Mouse (Mus musculus) megakaryocyte, adult 5-6 weeks (primary cell): ENCODE data around the gene Dusp14. TPM values are rescaled to one million over a fixed set of nuclear protein-coding genes. Genes with fewer than 3 reads are reported as not detected.

ENCODE experiments used
- ATAC-seq: 2 replicates; pipeline ENCODE4 v1.8.0; 2016; ENCODE audit warnings: mild to moderate bottlenecking, inconsistent platforms; ENCODE audit not compliant: poor library complexity, severe bottlenecking
- total RNA-seq, 2 experiments: library from RNA; stranded (forward) in 1 of 2; stranded (reverse) in 1 of 2; fragments of 153-499, 151-499 nt in 1 of 2; fragments of 221-1000, 200-1000 nt in 1 of 2; gene quantifications; 2 replicates each; pipeline versions ENCODE4 v1.2.3 to v1.2.4; 2015 to 2017

Gene Dusp14
- not detected in 2 replicates for total RNA-seq (2015)
- not detected in 2 replicates for total RNA-seq (2017)

DNA sequence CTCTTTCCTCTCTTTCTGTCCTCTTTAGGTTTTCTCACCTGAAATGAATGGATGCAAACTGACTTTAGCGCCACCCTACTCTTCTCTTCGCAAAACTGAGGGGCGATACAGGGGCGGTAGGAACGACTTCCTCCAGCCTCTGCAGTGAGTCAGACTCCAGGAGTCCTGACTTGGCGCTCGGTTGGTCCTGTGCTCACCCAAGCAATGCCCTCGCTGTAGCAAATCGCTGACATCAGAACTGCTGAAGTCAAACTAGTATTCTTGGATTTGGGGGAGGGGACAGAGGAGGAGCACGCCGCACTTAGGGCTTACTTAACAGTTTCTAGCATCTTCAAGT lies at the start of gene Dusp14:
Dusp14 (minus strand) TSS at position 228 of the 337 bp plus-strand sequence.
- ATAC-seq = no peak

DNA sequence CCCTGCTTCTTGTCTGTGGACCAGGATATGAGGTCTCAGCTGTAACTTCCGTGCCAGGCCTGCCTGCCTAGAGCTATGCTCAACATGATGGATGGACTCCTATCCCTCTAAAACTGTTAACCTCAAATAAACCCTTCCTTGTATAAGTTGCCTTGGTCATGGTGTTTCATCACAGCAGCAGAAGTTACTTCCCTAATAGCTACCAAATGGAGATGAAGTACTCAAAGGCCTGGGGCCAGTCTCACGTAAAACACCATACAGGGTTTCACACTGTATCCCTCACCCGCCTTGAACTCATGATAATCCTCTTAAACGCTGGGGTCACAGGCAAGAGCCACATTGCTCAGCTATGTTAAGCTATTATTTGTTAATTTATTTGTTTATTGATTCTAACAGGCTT lies 48.4 kb upstream of the Dusp14 start:
- peak; percentile 54 for ATAC-seq

DNA sequence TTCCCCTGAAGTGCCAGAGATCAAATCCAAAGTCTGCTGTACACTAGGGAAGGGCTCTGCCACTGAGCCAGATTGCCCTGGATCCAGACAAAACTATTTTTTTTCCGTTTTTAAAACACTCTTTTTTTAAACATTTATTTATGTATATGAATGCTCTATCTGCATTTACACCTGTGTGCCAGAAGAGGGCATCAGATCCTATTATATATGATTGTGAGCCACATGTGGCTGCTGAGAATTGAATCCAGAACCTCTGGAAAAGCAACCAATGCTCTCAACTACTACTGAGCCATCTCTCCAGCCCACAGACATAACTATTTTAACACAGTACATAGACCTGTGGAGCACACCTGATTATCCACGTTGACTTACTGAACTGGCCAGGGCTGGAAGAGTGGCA lies 47.2 kb upstream of the Dusp14 start:
- ATAC-seq = no peak

DNA sequence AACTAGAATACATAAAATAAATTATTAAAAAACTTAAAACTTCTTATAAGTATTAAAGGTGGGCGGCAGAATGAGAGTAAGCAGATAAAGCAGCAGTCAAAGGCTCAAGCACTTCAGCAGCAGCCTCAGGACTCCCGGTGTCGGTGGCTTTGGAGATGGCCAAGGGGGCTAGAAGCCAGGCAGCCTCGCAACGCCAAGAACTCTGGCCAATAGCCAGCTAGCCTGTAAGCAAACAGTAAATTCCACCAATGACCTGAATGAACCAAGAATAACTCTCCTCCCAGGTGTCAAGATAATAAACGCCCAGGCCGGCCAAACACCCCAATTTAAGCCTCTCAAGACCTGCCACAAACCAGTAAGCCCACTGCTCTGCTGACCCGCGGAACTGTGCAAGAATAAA lies 46.6 kb upstream of the Dusp14 start:
- no peak for ATAC-seq

DNA sequence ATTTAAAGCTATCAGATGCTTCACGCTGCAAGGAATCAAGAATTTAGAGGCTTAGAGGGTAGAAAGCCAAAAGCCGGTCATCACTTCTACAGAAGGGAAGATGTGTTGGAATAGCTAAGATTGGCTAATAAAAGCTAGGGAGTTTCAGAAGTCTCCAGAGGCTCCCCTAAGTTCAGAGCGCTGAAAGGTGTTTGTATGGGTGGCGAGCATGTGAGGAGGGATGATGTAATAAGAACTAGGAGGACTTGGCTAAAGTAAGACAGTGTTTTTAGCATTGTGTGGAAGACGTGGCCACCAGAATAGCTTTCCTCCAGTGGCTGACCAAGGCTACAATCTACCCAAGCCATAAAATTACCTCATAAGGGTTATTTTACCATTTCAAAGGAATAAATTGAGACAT lies 44.6 kb upstream of the Dusp14 start:
- no peak for ATAC-seq

DNA sequence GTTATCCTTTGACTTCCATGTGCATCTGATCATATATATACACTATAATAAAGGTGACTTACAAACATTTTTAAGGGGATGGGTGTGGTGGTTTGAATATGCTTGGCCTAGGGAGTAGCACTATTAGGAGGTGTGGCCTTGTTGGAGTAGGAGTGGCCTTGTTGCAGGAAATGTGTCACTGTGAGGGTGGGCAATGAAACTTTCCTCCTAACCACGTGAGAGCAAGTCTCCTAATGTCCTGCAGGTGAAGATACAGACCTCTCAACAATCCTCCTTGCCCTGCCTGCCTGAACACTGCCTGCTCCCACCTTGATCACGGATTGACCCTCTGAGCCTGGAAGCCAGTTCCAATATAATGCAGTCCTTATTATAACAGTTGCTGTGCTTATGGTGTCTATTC lies 38.1 kb upstream of the Dusp14 start:
- no peak for ATAC-seq

DNA sequence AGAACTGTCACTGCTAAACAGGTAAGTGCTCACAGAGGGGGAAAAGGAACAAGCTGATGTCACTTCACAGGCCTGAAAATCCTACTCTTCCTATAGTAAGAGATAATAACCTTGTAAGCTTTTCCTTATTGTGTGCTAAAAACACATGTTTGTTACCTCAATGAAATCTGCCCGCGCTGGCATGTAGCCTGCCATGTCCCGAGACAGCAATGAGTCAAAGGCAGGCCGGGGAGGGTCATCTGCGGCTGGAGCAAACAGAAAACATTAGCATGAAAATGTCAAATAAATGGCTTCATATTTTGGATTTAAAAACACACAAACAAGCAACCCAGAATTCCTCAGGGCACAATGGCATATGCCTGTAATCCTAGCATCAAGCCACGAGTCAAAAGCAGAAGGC lies 35.0 kb upstream of the Dusp14 start:
- no peak for ATAC-seq

DNA sequence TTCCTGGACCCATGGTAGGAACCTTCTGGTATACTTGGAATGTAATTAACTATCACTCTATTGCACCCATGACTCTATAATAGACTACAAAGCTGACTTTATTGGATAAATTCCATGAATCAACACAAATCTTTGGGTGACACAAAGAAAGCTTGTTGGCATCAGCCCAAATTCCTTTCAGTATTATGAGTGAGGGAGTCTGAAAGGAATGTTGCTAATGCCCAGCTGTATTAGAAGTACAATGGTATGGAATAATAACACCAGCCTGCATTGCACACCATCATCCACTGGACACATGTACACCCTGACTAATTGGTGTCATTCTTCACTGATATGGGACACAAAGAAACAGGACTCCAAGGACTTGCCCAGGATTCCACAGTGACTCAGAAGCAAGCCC lies 32.1 kb upstream of the Dusp14 start:
- no peak for ATAC-seq

DNA sequence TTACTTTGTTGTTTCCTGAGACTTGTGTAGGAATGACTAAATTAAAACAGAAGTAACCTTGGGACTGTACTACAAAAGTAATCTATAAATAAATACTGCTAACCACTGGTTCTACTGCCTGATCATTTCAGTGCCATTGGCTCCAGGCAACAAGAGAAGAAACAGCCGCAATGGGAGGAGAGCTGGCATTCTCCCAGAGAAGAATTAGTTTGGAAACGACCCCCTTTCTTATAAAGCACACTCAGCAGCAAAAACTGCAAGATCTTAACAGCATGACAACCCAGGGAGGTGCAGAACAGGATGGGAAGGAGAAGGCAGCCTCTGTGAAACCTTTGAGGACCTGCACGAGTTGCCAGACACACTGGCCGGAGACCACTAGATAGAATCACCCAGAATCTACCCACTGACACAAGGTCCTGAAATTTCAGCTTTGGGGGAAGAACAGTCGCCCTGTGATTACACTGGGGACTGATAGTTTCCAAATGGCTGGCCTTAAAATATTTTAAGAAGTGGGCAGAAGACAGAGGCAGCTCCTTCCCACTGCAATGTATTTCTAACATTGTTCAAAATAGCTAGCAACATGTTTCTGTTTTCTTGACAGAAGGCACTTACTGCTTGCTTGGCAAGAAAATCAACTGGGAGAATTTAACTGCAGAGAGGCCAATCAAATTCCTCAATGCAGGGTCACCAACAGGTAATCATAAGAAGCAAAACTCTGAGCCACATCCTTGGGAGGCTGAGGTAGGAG lies 28.4 kb upstream of the Dusp14 start:
- ATAC-seq = no peak

DNA sequence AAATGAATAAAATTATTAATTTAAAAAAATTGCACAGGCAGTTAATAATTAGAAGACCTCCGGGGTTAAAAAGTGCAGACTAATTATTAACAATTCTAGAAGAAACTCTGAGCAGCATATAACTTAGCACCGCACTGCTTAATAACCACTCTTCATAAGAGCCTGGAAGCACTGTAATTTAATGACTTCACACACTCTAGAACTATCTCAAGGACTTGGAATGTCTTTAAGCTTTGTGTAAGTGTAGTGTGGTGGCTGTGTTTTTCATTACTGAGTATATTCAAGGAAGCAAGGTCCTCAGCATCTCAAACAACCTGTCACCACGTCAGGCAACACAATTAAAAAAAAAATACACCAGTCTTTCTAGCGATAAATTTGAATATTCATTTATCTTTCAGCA lies 26.0 kb upstream of the Dusp14 start:
- no peak for ATAC-seq

DNA sequence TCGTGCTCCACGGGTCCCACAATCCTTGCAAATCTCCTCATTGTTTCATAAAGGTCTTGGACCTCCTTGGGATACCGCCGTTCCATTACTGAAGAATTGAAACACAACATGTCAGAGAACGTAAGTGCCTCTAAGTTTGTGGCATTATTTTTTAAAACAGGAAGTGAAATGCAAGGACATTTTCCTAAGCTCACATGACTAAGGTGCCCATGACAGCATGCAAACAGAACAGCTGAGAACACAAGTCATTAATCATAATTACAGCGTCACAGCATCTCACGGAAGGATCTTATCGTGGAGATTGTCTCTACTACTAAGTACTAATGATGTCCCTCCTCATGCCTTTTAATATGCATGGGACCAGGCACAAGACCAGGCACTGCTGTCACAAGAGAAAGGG lies 21.5 kb upstream of the Dusp14 start:
- ATAC-seq = no peak

DNA sequence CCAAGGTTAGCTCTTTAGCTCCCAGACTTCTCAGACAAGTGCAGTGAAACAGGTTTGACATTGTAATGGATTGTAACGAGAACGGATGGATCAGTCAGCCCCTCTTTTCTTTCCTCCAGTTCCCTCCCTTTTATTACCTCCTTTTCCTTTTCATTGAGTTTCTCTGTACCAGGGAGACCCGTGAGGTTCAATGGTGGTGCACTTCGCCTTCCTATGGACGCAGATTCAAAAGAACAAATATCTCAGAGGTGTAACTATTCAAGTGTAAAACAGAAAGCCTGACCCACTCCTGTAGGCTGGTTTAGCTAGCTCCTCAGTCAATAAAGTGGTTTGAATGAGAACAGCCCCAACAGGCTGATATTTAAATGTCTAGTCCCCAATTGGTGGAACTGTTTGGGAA lies 12.8 kb upstream of the Dusp14 start:
- ATAC-seq = no peak

DNA sequence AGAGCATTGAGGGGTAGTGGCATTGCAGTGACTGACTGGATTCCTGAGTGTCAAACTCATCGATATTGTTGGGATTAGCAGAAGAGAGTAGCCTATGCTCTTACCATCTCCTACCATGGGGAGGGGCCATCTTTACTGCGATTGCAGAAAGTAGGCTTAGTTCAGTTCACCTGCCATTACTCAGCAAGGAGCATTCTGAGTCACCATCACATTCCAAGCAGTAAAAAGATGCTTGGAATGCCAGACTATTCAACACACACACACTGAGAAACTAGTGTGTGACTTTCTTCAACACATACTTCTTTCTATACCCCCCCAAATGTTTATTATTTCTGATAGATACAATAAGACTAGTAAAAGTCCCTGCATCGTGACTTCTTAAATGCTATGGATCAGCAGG lies 11.3 kb upstream of the Dusp14 start:
- ATAC-seq = no peak

DNA sequence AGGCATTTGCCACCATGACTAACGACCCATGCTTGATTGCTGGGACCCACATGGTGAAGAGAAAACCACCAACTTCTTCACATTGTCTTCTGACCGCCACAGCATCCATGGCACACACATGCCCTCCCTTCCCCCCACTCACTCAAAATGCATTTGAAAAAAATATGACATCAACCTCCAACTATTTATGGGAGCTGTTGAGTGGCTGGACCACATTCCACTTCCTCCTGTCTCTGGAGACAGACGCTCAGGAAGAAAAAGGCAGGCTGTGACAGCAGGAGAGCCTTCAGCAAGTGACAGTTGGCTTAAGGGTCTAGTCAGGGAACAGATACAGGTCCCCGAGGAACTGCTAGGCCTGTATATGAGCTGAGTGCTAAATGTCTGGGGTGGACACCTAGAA lies 10.8 kb upstream of the Dusp14 start:
- ATAC-seq = no peak

DNA sequence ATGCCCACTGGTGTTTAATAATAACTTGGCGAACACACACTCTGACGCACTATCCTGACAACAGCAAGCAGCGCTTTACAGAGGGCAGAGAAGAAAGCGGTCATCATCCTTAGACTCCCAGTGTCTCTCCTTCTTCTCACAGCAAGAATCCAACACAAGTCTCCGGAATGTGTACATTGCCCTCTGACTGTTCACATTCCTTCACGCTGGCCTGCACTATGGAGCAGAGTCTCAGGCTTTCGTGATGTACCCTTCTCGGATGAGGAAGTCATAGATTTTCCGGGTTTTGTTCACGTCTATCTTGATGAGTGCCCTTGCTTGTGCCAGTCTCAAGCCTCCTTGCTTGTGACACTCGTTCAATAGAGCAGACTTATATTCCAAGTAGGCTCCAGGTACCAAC lies 10.3 kb upstream of the Dusp14 start:
- ATAC-seq = no peak

DNA sequence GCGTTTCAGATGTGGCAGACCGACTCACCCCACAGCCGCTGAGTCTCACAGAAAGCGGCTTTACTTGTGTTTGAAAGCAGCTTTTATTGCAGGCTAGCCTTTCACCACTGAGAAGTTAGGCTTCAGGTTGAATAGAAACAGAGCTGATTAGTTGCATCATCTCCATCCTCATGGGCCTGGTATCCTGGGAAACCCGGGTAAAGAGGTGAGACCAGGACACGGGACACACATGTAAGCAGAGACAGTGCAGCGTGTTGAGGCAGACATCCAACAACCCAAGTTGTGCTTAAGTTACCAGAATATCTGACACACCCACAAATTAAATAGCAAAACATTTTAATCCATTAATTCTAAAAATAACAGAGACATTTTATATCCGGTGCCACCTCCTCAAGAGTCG lies 9.5 kb upstream of the Dusp14 start:
- no peak for ATAC-seq

DNA sequence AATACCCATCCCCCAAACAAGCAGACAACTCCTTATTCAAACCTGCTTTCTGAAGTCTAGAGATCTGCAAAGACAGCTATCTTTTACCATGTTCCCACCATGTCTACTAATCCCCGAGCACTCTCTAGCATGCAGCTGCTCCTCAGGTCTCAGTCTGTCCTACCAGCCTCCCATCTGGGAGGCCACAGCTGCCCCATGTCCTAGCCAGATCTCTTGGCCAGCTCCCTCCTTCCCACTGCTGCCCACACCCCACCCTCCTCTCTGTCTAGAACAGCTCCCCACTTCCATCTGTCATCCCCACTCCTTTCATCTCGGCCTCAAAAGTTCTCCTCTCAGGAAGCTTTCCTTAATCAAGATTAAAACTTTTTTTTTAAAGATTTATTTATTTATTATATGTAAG lies 7.9 kb upstream of the Dusp14 start:
- ATAC-seq = no peak

DNA sequence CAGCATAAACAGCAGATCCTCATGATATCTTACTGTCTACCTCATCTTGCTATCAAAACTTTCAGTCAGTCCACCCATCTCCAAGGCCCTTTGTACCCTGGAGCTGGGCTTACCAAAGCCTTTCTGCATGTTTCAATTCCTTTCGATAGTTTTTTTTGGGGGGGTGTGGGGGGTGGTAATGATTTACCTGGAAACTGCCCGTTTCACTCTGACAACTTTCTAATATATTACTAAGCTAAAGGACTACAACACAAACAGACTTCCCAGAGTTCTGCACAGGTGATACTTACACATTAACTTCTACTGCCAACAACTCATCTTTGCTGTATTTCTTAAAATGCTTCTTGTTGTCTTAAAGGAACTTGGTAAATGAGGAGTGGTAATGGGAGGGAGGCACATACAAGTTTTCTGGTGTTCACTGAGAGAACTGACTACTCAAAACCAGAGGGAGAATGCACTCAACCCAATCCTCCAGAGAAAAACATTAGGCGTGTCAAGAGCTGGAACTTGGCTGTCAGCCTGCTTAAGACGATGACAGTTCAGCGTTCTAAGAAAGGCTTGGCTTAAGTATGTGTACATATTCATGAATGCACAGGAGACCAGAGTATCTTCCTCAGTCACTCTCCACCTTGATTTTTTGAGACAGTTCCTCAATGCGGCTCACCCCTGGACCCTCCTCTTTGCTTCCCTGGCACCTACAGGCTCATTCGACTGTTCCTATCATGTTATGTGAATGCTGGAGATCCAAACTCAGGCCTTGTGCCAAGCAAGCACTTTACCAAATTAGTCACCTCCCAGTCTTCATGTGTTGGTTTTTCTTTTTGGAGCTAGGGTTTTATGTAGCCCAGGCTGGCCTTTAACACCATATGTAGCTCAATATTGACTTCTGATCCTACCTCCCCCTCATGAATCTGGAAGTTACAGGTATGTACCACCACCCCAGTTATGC lies 5.0 kb upstream of the Dusp14 start:
- no peak for ATAC-seq

DNA sequence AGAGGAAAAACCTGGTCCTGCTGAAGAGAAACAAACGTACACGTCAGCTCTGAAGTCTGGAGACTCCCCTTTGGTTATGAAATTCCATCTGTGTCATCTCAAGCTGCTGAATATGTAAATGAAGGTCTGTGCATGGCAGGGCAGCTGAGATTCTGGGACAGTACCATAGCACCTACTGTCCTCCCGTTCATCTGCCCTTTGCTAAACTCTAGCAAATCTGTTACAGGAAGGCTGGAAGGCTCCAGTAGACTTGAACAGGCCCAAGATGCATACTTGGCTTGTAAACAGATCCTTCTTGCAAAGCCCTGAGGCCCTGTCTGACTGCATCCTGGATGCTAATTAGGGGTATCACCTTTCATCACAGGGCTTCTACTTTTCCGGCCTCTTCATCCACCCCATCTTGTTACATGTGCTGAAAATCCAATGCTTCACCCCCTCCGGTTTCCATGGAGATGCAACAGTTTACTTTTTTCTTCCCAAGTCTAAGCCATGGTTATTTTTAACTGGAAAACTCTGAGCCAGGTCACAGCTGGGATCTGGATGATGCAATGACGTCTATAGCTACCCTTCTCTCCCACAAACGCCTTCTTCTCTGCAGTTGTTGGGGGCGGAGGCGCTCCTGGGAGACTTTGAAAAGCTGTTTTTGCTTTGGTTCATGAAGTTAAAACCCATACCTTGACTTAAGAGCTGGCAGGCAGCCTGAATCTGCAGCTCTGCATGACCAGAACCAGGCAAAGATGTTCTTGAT lies 4.0 kb upstream of the Dusp14 start:
- no peak for ATAC-seq

DNA sequence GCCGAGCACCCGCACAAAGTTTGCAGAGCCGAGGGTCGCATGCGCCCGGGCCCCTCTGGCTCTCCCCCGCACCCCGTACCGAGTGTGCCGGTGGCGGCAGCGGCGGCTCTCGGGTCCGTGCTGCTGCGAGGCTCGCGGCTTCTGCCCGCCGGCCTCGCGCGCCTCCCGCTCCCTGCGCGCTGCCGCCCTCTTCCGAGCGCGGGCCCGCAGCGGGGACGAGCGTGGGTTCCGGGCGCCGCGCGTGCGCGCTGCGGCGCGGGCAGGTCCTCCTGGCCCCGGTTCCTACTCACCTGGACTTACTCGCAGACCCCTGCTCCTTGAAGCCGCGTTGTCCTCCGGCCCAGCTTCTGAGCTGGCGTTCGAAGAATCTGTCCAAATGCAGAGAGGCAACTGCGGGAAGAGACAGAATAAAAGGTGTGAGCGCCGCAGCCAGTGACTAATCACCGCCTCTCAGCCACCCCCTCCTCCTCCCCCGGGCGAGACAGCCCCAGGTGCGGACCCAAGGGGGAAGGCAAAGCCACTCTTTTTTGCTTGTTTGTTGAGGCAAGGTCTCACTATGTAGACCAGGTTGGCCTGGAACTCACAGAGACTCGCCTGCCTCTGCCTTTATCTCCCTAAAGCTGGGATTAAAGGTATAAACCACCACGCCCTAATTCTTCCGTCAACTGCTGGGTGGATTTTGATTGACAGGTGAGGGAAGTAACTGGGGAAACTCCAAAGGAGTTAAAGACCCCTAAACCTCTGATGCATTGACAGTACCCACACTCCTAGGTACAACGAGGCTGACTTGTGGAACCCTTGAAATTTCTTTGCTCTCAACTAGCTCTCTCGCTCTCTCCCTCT lies 649 bp downstream of the Dusp14 start:
- peak; percentile 51 for ATAC-seq
